Mouse (Mus musculus): ENCODE data around the gene Nrp1. TPM values are rescaled to one million over a fixed set of nuclear protein-coding genes. Genes with fewer than 3 reads are reported as not detected.

Nrp1 gene
- total RNA-seq, 2 experiments from 2014 or later: 50.4 to 53.6 TPM

DNA sequence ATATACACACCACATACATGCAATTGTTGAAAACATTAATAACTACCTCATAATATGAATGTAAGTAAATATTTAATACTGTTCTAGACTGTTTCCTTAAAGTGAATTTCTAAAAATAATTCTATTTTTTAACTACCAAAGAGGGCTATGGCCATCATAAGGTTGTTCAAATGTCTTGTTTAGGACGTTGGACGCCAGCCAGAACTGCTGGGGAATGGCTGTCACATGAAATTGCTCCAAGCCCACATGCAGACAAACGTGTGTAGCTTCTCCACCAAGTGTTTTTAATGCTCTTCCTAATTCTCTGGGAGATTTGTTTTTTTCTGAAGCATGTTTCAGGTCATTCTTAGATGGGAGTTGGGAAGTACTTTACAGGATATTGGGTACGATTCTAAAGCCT is 55.0 kb downstream of the Nrp1 start:
- intact Hi-C loops (cut with DNase I; ENCODE audit: low total_unique reads): no loop called here
- peak; percentile 7 for DNase-seq

DNA sequence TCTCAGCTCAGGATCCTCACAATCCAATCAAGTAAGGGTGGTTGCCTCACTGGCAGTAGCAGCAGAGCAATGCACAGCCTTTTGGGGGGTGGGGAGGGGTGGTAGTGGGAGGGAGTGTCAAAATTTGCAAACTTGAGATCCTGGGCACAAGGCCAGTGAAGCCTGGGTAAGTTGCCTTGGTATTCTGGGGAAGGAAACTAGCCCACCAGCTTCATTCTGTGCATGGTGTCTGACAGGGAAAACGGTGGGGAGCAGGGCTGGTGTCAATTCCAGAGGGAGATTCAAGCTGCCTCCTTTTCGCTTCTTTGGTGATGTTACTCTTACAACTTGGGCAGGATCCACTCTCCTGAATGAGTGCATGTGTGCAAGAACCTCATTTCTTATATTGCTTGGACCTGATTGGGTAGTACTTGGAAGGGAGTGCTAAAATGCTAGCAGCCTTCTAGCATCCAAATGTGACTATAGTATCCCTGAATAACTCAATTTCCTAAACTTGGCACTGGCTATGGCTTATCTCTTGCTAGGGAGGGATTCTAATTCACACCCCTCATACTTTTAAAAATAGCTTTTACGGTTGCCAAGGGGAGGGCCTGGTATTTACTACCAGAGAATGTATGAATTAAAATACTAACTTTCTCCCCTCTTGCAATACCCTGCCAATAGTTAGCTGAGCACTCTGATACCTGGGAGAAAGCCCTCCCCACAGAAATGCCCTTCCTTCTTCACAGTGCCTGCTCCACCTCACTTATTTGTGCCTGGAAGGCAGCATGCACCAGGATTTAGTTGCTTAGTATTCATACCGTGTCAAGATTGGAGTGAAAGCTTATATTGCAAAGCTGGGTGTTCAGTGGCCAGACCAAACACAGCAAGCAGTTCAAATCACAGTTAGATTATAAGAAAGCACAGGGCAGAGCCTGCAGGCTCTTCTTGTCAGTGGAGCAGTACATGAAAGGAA is 57.6 kb downstream of the Nrp1 start:
- intact Hi-C loops (cut with DNase I; ENCODE audit: low total_unique reads): no loop called here

DNA sequence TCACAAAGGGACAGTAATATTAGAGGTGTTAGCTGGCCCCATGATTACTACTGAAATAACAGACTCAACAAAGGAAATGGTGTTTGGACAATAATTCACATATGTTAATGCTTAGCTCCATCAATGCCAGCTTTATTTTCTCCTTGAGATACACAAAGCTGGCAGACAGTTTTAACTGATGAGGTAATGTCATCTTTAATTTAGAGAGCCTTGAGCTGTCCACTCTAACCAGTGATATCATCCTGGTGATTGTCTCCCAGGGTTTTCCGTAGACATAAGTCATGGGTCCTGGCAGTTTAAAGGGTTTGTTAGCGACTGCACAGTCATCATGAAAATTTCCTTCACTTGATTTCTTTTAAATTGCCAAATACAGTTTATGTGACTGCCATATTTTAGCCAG is 58.5 kb downstream of the Nrp1 start:
- intact Hi-C loops (cut with DNase I; ENCODE audit: low total_unique reads): no loop called here
- no peak for DNase-seq

More for the DNA sequence above, 57.6 kb downstream of the Nrp1 start:
- DNase-seq: no peak

DNA sequence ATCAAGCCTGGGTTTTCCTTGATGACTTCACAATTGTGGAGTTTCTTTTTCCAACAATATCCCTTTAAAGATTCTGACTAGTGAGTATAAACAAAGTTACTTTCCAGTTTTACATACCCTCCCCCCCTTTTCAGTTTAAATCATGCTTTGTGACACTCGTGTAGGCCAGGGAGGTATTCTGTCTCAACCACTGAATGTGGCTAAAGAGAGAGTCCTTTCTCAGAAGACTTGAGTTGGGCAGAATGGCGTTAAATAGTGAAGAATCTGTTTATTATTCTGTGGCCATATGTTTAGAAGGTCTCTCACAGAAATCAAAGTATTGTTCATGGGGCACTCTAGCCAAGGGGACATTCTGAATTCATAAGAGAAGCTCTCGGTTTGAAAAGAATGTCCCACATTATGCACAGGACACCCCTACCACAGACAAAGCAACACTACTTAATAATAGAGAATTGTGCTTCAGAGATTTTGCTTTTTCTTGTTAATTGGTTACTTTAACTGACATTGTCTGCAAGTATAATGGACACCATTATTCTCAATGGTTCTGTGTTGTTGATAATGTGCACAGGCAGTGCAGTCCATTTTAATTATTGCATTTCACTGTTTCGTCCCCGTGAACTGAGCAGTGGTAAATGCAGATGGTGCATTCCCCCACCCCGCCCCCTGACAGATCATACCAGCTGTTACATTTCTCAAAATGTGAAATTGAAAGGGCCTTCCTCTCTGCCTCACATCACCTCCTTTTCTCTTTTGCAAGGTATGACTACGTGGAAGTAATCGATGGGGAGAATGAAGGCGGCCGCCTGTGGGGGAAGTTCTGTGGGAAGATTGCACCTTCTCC is 59.8 kb downstream of the Nrp1 start:
- no peak for DNase-seq
- intact Hi-C loops (cut with DNase I; ENCODE audit: low total_unique reads): no loop called here

- intact Hi-C loops (cut with DNase I; ENCODE audit: low total_unique reads): no loop called here
- DNase-seq: no peak
These were observed 61.6 kb downstream of the Nrp1 start for GRCm38 (mm10) chr8:128419984-128420383.

- intact Hi-C loops (cut with DNase I; ENCODE audit: low total_unique reads): no loop called here
- DNase-seq: no peak
These were observed 62.0 kb downstream of the Nrp1 start for GRCm38 (mm10) chr8:128420402-128420801.

- no peak for DNase-seq
- intact Hi-C loops (cut with DNase I; ENCODE audit: low total_unique reads): no loop called here
These were observed 65.4 kb downstream of the Nrp1 start for GRCm38 (mm10) chr8:128423813-128424212.

DNA sequence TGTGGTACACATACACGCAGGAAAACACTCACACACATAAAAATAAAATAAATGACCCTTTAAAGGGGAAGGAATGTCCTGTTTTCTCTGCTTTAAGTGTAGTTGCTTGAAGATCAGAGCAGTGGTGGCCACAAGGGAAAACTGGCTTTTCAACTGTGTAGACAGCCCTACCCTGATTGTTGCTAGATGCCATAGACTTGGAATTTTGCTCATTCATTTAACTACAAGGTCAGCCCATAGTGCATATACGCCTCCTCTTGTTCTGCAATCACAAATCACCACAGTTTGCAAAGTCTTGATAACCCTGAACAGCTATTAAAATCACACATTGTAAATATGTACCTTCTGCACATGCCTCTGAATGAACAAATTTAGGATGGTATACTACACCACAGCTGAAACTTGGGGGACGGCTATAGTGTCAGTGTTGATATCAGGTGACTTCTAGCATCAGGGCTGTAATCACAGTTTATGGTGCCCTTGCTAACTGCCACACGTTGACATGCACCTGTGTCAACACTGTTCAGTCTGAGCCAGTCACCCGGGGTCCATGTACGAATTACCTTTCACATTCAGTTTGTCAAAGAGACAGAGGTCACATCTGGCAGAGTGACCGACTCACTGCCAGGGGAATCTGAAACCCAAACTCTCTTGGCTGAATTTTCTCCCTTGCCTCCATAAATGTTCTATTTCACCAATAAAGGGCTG is 66.4 kb downstream of the Nrp1 start:
- no peak for DNase-seq

DNA sequence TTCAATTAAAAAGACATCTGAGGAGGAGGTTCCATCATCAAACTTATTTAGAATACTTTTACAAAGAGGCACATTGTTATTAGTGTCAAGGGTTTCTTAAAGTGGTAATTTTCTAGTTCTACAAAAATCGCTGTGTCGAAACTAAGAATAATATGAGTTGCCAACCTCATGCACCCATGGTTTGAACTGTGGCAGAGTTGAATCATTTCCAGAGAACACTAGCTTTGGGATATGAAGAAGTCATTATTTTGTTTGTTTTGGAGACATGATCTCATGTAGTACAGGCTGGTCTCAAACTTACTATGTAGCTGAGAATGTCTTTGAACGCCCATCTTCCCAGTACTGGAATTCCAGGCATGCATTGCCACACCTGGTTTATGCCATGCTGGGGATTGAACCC is 68.7 kb downstream of the Nrp1 start:
- intact Hi-C loops (cut with DNase I; ENCODE audit: low total_unique reads): no loop called here

More for the DNA sequence above, 66.4 kb downstream of the Nrp1 start:
- intact Hi-C loops (cut with DNase I; ENCODE audit: low total_unique reads): no loop called here

GRCm38 (mm10) chr8:128428971-128429370 is 70.6 kb downstream of the Nrp1 start:
- no peak for DNase-seq
- intact Hi-C loops (cut with DNase I; ENCODE audit: low total_unique reads): no loop called here

More for the DNA sequence above, 68.7 kb downstream of the Nrp1 start:
- DNase-seq: no peak

DNA sequence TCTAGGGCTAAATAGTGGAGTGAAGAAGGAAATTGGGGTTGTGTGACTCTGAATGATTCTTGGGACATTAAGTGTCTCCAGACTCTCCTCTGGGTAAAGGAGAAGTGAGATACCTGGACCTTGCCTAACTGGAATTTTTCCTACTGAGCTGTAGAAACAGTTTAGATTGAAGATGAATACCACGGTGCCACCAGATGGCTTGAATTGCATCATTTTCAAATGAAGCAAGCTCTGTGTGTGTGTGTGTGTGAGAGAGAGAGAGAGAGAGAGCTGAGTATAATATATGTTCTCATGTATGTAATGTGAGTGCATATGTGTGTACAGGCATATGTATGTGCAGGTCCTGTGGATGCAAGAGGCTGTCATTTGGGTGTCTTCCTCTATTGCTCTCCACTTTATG is 72.7 kb downstream of the Nrp1 start:
- intact Hi-C loops (cut with DNase I; ENCODE audit: low total_unique reads): no loop called here

GRCm38 (mm10) chr8:128435749-128436148 is 77.3 kb downstream of the Nrp1 start:
- no peak for DNase-seq

More for the DNA sequence above, 72.7 kb downstream of the Nrp1 start:
- no peak for DNase-seq

GRCm38 (mm10) chr8:128437156-128437825 is 78.9 kb downstream of the Nrp1 start:
- DNase-seq: no peak
- intact Hi-C loops (cut with DNase I; ENCODE audit: low total_unique reads): no loop called here

More at GRCm38 (mm10) chr8:128435749-128436148, 77.3 kb downstream of the Nrp1 start:
- intact Hi-C loops (cut with DNase I; ENCODE audit: low total_unique reads): no loop called here

DNA sequence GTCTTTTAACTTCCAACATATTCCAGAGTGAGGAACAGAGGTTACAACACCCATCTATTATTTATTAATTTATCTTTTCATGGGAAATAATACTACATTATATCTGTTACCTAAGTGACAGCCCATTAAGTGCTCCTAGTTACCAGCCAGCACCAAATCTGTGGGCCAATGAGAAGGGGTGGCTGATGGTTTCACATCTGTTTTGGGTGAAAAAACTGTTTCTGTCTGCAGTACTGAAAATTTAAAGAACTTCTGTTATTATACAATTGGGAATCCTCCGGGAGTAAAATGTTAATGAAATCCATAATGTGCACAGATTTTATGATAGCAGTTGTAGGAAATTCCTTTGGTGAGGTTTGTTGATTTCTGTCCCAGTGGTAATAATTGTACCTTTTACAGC is 83.0 kb downstream of the Nrp1 start:
- no peak for DNase-seq
- intact Hi-C loops (cut with DNase I; ENCODE audit: low total_unique reads): no loop called here

GRCm38 (mm10) chr8:128445596-128445995 is 87.2 kb downstream of the Nrp1 start:
- intact Hi-C loops (cut with DNase I; ENCODE audit: low total_unique reads): no loop called here
- DNase-seq: no peak

- no peak for DNase-seq
- intact Hi-C loops (cut with DNase I; ENCODE audit: low total_unique reads): no loop called here
These were observed 88.2 kb downstream of the Nrp1 start for GRCm38 (mm10) chr8:128446636-128447035.

DNA sequence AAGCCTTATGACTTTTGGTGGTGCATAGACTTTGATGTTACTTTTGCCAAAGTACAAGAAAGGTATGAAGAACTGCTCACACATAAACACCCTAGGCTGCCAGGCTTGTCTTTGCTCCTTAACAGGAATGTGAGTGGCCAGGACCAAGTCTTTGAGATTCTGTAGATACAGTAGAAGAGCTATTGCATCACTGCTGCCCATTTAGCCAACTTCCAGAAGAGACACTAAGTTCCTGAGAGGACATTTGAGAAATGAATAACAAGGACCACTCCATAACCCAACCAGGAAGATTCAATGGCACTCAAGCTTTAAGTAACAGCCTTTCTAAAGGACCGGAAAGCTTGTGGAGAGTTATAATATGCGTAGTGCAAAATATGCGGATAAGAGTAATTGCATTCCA is 88.9 kb downstream of the Nrp1 start:
- no peak for DNase-seq
- intact Hi-C loops (cut with DNase I; ENCODE audit: low total_unique reads): no loop called here

DNA sequence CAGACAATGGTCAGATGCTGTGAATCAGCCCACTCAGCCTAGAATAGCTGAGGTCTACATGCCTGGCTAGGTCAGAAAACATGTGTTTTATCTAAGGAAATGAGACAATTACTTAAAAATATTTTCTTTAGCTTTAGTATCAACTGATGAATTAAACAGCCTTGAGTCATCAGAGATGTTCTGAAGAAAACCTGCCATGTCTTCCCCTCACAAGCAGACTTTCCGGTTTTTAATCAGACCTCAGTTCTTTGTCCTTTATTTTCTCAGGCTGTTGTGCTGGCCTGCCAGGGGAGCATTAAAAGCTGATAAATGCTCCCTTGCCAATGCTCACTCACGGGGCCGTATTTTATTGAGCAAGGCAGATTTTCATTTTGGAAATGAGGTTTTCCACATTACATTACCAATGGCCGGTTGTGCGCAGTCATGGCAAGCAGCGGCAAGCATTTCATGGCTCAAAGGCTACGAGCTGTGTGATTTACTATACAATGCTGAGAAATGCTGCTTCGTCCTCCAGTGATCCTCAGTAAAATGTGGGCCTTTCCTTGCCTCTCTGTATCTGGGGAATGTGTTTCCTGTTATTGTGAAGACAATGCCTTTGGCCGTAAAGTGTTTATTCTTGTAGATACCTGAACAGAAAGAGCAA is 92.1 kb downstream of the Nrp1 start:
- DNase-seq: no peak
- intact Hi-C loops (cut with DNase I; ENCODE audit: low total_unique reads): no loop called here

GRCm38 (mm10) chr8:128451121-128451520 is 92.7 kb downstream of the Nrp1 start:
- DNase-seq: no peak
- intact Hi-C loops (cut with DNase I; ENCODE audit: low total_unique reads): no loop called here
